Mouse (Mus musculus) ES-Bruce4 (cell line): ENCODE measurements around the gene Lmf2. TPM values are rescaled to one million over a fixed set of nuclear protein-coding genes. Genes with fewer than 3 reads are reported as not detected.

Source experiments
- H3K27ac ChIP-seq: 2 replicates; pipeline ENCODE4 v1.5.1; 2012; ENCODE audit warnings: low read length, inconsistent platforms; ENCODE audit not compliant: insufficient read depth
- H3K27me3 ChIP-seq: 2 replicates; pipeline ENCODE4 v1.6.1; 2012; ENCODE audit warnings: mild to moderate bottlenecking, low read length, inconsistent platforms; ENCODE audit not compliant: control insufficient read depth, poor library complexity, insufficient read depth, severe bottlenecking
- H3K36me3 ChIP-seq: 2 replicates; pipeline ENCODE4 v1.6.1; 2012; ENCODE audit warnings: inconsistent platforms, mild to moderate bottlenecking, low read length, moderate library complexity; ENCODE audit not compliant: control insufficient read depth, poor library complexity, insufficient read depth, severe bottlenecking
- H3K4me1 ChIP-seq: one replicate; pipeline ENCODE4 v1.8.1; 2011; ENCODE audit warnings: low read length; ENCODE audit not compliant: control insufficient read depth, insufficient read depth
- H3K4me3 ChIP-seq: 2 replicates; pipeline ENCODE4 v1.5.1; 2011; ENCODE audit warnings: low read depth, mild to moderate bottlenecking, low read length
- H3K9ac ChIP-seq: 2 replicates; pipeline ENCODE4 v1.6.1; 2012; ENCODE audit warnings: low read depth, mild to moderate bottlenecking, inconsistent platforms; ENCODE audit not compliant: poor library complexity, severe bottlenecking
- H3K9me3 ChIP-seq: replicated peaks from 2 replicates; pipeline ENCODE4 v1.6.1; 2012; ENCODE audit warnings: mild to moderate bottlenecking, low read length, inconsistent platforms; ENCODE audit not compliant: control insufficient read depth, poor library complexity, insufficient read depth, severe bottlenecking
- CTCF ChIP-seq: IDR thresholded peaks from one replicate; pipeline ENCODE4 v1.8.1; 2011; ENCODE audit warnings: low read depth, low read length
- EP300 ChIP-seq: IDR thresholded peaks from 2 replicates; pipeline ENCODE4 v1.6.1; 2011; ENCODE audit warnings: low read depth, low read length; ENCODE audit not compliant: insufficient read depth
- POLR2A ChIP-seq: IDR thresholded peaks from one replicate; pipeline ENCODE4 v1.8.1; 2011; ENCODE audit warnings: low read length; ENCODE audit not compliant: insufficient read depth
- polyA plus RNA-seq: library from polyadenylated mRNA; stranded (reverse); fragments of >200 nt; gene quantifications from 2 replicates; pipeline ENCODE4 v1.2.4, GENCODE M21; 2011; ENCODE audit warnings: low read depth; ENCODE audit not compliant: missing spikeins, insufficient read depth, insufficient read length

The Lmf2 gene
- polyA plus RNA-seq, 1 experiment = 42.1 TPM

GRCm38 (mm10) chr15:89373027-89373761 is 17.7 kb upstream of the Lmf2 start:
- Histone ChIP-seq H3K9me3 (no peaks in the 10 kb centered on the region), H3K27me3 (no peaks in the 10 kb centered on the region), H3K4me1 (peaks cover 3% of the 10 kb centered on the region), H3K36me3 (peaks cover 39% of the 10 kb centered on the region), H3K9ac (peak overlapping the region; percentile 68), H3K4me3 (peak overlapping the region; percentile 73), H3K27ac (peak overlapping the region; percentile 34)
- TF ChIP-seq POLR2A = no peak
- TF ChIP-seq CTCF = peak; percentile 75

- TF ChIP-seq EP300 = no peak
- no peak for TF ChIP-seq POLR2A
- TF ChIP-seq CTCF = no peak
- Histone ChIP-seq H3K4me3 (peak overlapping the region; percentile 73), H3K9ac (peak overlapping the region; percentile 68), H3K36me3 (peaks cover 44% of the 10 kb centered on the region), H3K27ac (peak overlapping the region; percentile 15), H3K4me1 (peaks cover 3% of the 10 kb centered on the region), H3K9me3 (no peaks in the 10 kb centered on the region), H3K27me3 (no peaks in the 10 kb centered on the region)
Observed at GRCm38 (mm10) chr15:89372536-89372935, 17.1 kb upstream of the Lmf2 start.

GRCm38 (mm10) chr15:89372068-89372467 is 16.6 kb upstream of the Lmf2 start:
- H3K4me3 ChIP-seq = peak overlapping the region; percentile 73; the same call in 1 of the 2 replicates
- no peaks in the 10 kb centered on the region for H3K27me3 ChIP-seq
- H3K27ac ChIP-seq = peak overlapping the region; percentile 71
- H3K9ac ChIP-seq = no peak overlapping the region
- peaks cover 49% of the 10 kb centered on the region for H3K36me3 ChIP-seq
- no peaks in the 10 kb centered on the region for H3K9me3 ChIP-seq
- TF ChIP-seq POLR2A = no peak
- no peak for TF ChIP-seq EP300
- no peak for TF ChIP-seq CTCF
- peaks cover 3% of the 10 kb centered on the region for H3K4me1 ChIP-seq

GRCm38 (mm10) chr15:89365141-89365551 is 9.7 kb upstream of the Lmf2 start:
- no peaks in the 10 kb centered on the region for H3K9me3 ChIP-seq
- H3K27ac ChIP-seq = no peak overlapping the region
- TF ChIP-seq POLR2A (no peak), CTCF (no peak), EP300 (no peak)
- H3K4me1 ChIP-seq = no peaks in the 10 kb centered on the region
- H3K27me3 ChIP-seq = no peaks in the 10 kb centered on the region
- no peak overlapping the region for H3K9ac ChIP-seq
- H3K36me3 ChIP-seq = peaks cover 87% of the 10 kb centered on the region
- no peak overlapping the region for H3K4me3 ChIP-seq

GRCm38 (mm10) chr15:89363051-89363450 is 7.6 kb upstream of the Lmf2 start:
- H3K36me3 ChIP-seq = peaks cover 79% of the 10 kb centered on the region
- H3K4me3 ChIP-seq = no peak overlapping the region
- H3K4me1 ChIP-seq = no peaks in the 10 kb centered on the region
- TF ChIP-seq CTCF (no peak), POLR2A (no peak), EP300 (no peak)
- H3K27ac ChIP-seq = no peak overlapping the region
- H3K9me3 ChIP-seq = no peaks in the 10 kb centered on the region
- no peaks in the 10 kb centered on the region for H3K27me3 ChIP-seq
- H3K9ac ChIP-seq = no peak overlapping the region

- Histone ChIP-seq H3K27ac (no peak overlapping the region), H3K9me3 (no peaks in the 10 kb centered on the region), H3K9ac (no peak overlapping the region), H3K27me3 (no peaks in the 10 kb centered on the region), H3K4me3 (no peak overlapping the region), H3K4me1 (peaks cover 2% of the 10 kb centered on the region), H3K36me3 (peaks cover 40% of the 10 kb centered on the region)
- TF ChIP-seq EP300 = no peak
- TF ChIP-seq POLR2A = no peak
- TF ChIP-seq CTCF = no peak
Observed at GRCm38 (mm10) chr15:89358784-89359183, 3.3 kb upstream of the Lmf2 start.
